Mouse (Mus musculus) embryonic stem cell, embryonic (primary cell): Measurements from ENCODE around the gene Rnaseh1.

Experiments
- CTCF ChIA-PET, 4 experiments: fragments of 300-600 bp in 2 of 4; fragments of 350-600 bp in 2 of 4; sonication (Branson Sonifier 250); formaldehyde crosslinking; loops; one replicate each; lab custom pipeline; 2022; ENCODE audit warnings: inconsistent platforms in 2 of 4; lab: Charles Lee
- POLR2A ChIA-PET, 4 experiments: fragments of 300-600 bp in 2 of 4; fragments of 350-600 bp in 2 of 4; sonication (Branson Sonifier 250); formaldehyde crosslinking; loops; one replicate each; lab custom pipeline; 2022; ENCODE audit warnings: antibody characterized with exemption in 4 of 4, inconsistent platforms in 1 of 4; lab: Charles Lee

Rnaseh1 gene

GRCm38 (mm10) chr12:28690730-28691129 lies 41.3 kb downstream of the Rnaseh1 start:
- POLR2A ChIA-PET = interaction anchor here (0.6 to 71.1 kb wide), 10 partner anchors 13 to 65 kb away, joined by 3 to 1800 read pairs (median 4); partner anchors contain the start of genes Rps7 (in 3 of the 4), Adi1 (in 2 of the 4) and Colec11 (in 1 of the 4)
- CTCF ChIA-PET = interaction anchor here in 2 of 4 experiments (0.8 to 1.4 kb wide), 4 partner anchors 8 to 10 kb away, joined by 3 to 7 read pairs (median 3); no protein-coding TSS in a partner anchor

- CTCF ChIA-PET = no interaction called here
- POLR2A ChIA-PET = interaction anchor here in 3 of 4 experiments (1.0 to 71.1 kb wide), 16 partner anchors 8 to 70 kb away, joined by 3 to 1800 read pairs (median 5); partner anchors contain the start of genes Rps7 (in 3 of the 3), Adi1 (in 2 of the 3), Colec11 (in 2 of the 3) and Eipr1 (in 1 of the 3)
Measured at GRCm38 (mm10) chr12:28693738-28694137, 44.3 kb downstream of the Rnaseh1 start.

GRCm38 (mm10) chr12:28694231-28694630 lies 44.8 kb downstream of the Rnaseh1 start:
- CTCF ChIA-PET = no interaction called here
- POLR2A ChIA-PET = interaction anchor here in 3 of 4 experiments (0.5 to 71.1 kb wide), 17 partner anchors 8 to 71 kb away, joined by 3 to 1800 read pairs (median 4); partner anchors contain the start of genes Rps7 (in 3 of the 3), Adi1 (in 2 of the 3), Colec11 (in 2 of the 3) and Eipr1 (in 1 of the 3)

- POLR2A ChIA-PET = interaction anchor here in 3 of 4 experiments (0.5 to 71.1 kb wide), 10 partner anchors 9 to 71 kb away, joined by 3 to 1800 read pairs (median 5); partner anchors contain the start of genes Rps7 (in 3 of the 3), Colec11 (in 2 of the 3) and Adi1 (in 1 of the 3)
Measured at GRCm38 (mm10) chr12:28694776-28695175, 45.4 kb downstream of the Rnaseh1 start.

GRCm38 (mm10) chr12:28697821-28698595 lies 48.6 kb downstream of the Rnaseh1 start:
- CTCF ChIA-PET = no interaction called here
- POLR2A ChIA-PET = interaction anchor here in 3 of 4 experiments (0.8 to 6.9 kb wide), 8 partner anchors 23 to 109 kb away, joined by 3 to 34 read pairs (median 9); partner anchors contain the start of genes Adi1 (in 2 of the 3) and Rps7 (in 2 of the 3)

More at GRCm38 (mm10) chr12:28694776-28695175, 45.4 kb downstream of the Rnaseh1 start:
- CTCF ChIA-PET = no interaction called here

- ChIA-PET POLR2A (interaction anchor here (0.8 to 6.9 kb wide), 14 partner anchors 13 to 69 kb away, joined by 3 to 34 read pairs (median 4); partner anchors contain the start of genes Rps7 (in 4 of the 4), Adi1 (in 3 of the 4), Eipr1 (in 1 of the 4) and Trappc12 (in 1 of the 4)), CTCF (interaction anchor here (0.6 to 2.2 kb wide), 37 partner anchors 9 to 1184 kb away, joined by 3 to 13 read pairs (median 3); partner anchors contain the start of genes Eipr1 (in 1 of the 4), Rps7 (in 1 of the 4) and Trappc12 (in 1 of the 4))
Measured at GRCm38 (mm10) chr12:28699086-28699485, 49.7 kb downstream of the Rnaseh1 start.

GRCm38 (mm10) chr12:28699656-28700055 lies 50.3 kb downstream of the Rnaseh1 start:
- ChIA-PET POLR2A (interaction anchor here (0.8 to 6.9 kb wide), 21 partner anchors 13 to 591 kb away, joined by 3 to 34 read pairs (median 4); partner anchors contain the start of genes Rps7 (in 4 of the 4), Adi1 (in 3 of the 4), Trappc12 (in 3 of the 4) and Eipr1 (in 1 of the 4)), CTCF (interaction anchor here (0.5 to 2.2 kb wide), 41 partner anchors 9 to 1183 kb away, joined by 3 to 13 read pairs (median 3); partner anchors contain the start of genes Eipr1 (in 1 of the 4), Rps7 (in 1 of the 4) and Trappc12 (in 1 of the 4))

- CTCF ChIA-PET = interaction anchor here (0.5 to 2.2 kb wide), 30 partner anchors 9 to 1183 kb away, joined by 3 to 13 read pairs (median 3); partner anchors contain the start of genes Eipr1 (in 1 of the 4), Rps7 (in 1 of the 4) and Trappc12 (in 1 of the 4)
- POLR2A ChIA-PET = interaction anchor here (0.7 to 6.9 kb wide), 29 partner anchors 11 to 591 kb away, joined by 3 to 34 read pairs (median 4); partner anchors contain the start of genes Rps7 (in 4 of the 4), Adi1 (in 3 of the 4), Trappc12 (in 3 of the 4) and Eipr1 (in 2 of the 4)
Measured at GRCm38 (mm10) chr12:28700101-28700511, 50.7 kb downstream of the Rnaseh1 start.

GRCm38 (mm10) chr12:28700561-28701025 lies 51.2 kb downstream of the Rnaseh1 start:
- POLR2A ChIA-PET = interaction anchor here (0.7 to 6.9 kb wide), 29 partner anchors 9 to 590 kb away, joined by 3 to 34 read pairs (median 5); partner anchors contain the start of genes Rps7 (in 4 of the 4), Trappc12 (in 3 of the 4), Adi1 (in 2 of the 4) and Rnaseh1 (in 2 of the 4)

GRCm38 (mm10) chr12:28701302-28701701 lies 51.9 kb downstream of the Rnaseh1 start:
- ChIA-PET POLR2A (interaction anchor here in 3 of 4 experiments (0.8 to 6.9 kb wide), 21 partner anchors 8 to 273 kb away, joined by 3 to 34 read pairs (median 5); partner anchors contain the start of genes Rps7 (in 3 of the 3), Trappc12 (in 3 of the 3), Rnaseh1 (in 2 of the 3) and Adi1 (in 1 of the 3)), CTCF (interaction anchor here in 3 of 4 experiments (0.5 to 2.2 kb wide), 10 partner anchors 9 to 768 kb away, joined by 3 to 7 read pairs (median 4); no protein-coding TSS in a partner anchor)

More at GRCm38 (mm10) chr12:28700561-28701025, 51.2 kb downstream of the Rnaseh1 start:
- CTCF ChIA-PET = interaction anchor here (0.5 to 2.2 kb wide), 20 partner anchors 10 to 768 kb away, joined by 3 to 13 read pairs (median 3); no protein-coding TSS in a partner anchor

- POLR2A ChIA-PET = interaction anchor here in 3 of 4 experiments (0.6 to 6.9 kb wide), 22 partner anchors 10 to 113 kb away, joined by 3 to 33 read pairs (median 4); partner anchors contain the start of genes Rps7 (in 2 of the 3), Adi1 (in 1 of the 3), Eipr1 (in 1 of the 3) and Trappc12 (in 1 of the 3)
- CTCF ChIA-PET = interaction anchor here in 1 of 4 experiments (0.6 kb wide), 1 partner anchor 61 kb away, joined by 3 read pairs; no protein-coding TSS in a partner anchor
Measured at GRCm38 (mm10) chr12:28704381-28704780, 55.0 kb downstream of the Rnaseh1 start.

GRCm38 (mm10) chr12:28705204-28705603 lies 55.8 kb downstream of the Rnaseh1 start:
- ChIA-PET POLR2A (interaction anchor here in 2 of 4 experiments (0.5 to 6.9 kb wide), 14 partner anchors 9 to 282 kb away, joined by 3 to 33 read pairs (median 3); partner anchors contain the start of genes Adi1 (in 1 of the 2), Rps7 (in 1 of the 2) and Trappc12 (in 1 of the 2)), CTCF (interaction anchor here in 1 of 4 experiments (0.5 kb wide), 1 partner anchor 16 kb away, joined by 7 read pairs; no protein-coding TSS in a partner anchor)

- ChIA-PET POLR2A (interaction anchor here in 1 of 4 experiments (1.0 kb wide), 1 partner anchor 72 kb away, joined by 3 read pairs; the partner anchor contains the start of gene Rps7), CTCF (interaction anchor here in 1 of 4 experiments (1.0 kb wide), 1 partner anchor 28 kb away, joined by 3 read pairs; no protein-coding TSS in a partner anchor)
Measured at GRCm38 (mm10) chr12:28708154-28708553, 58.8 kb downstream of the Rnaseh1 start.
